Mouse (Mus musculus) CD8-positive naive resting alpha-beta T cell, adult 2 months (primary cell): ENCODE measurements around the gene Il18bp.

Source experiments
- DNase-seq, 2 experiments: peaks; one replicate each; pipeline ENCODE4 v3.0.0; 2022; ENCODE audit warnings: low read depth in 2 of 2, low spot score in 2 of 2

The Il18bp gene

GRCm38 (mm10) chr7:102006520-102006919, 12.0 kb downstream of the Il18bp start:
- DNase-seq: no peak

DNA sequence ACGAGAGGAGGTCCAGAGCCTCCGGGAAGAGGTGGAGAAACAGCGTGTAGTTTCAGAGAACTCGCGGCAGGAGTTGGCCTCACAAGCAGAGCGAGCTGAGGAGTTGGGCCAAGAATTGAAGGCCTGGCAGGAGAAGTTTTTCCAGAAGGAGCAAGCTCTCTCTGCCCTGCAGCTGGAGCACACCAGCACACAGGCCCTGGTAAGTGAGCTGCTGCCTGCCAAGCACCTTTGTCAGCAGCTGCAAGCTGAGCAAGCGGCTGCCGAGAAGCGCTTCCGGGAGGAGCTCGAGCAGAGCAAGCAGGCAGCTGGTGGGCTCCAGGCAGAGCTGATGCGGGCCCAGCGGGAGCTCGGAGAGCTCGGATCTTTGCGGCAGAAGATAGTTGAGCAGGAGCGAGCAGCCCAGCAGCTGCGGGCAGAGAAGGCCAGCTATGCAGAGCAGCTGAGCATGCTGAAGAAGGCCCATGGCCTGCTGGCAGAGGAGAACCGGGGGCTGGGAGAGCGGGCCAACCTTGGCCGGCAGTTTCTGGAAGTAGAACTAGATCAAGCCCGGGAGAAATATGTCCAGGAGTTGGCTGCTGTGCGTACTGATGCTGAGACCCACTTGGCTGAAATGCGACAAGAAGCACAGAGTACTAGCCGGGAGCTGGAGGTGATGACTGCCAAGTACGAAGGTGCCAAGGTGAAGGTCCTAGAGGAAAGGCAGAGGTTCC, 17.4 kb downstream of the Il18bp start:
- DNase-seq: no peak

DNA sequence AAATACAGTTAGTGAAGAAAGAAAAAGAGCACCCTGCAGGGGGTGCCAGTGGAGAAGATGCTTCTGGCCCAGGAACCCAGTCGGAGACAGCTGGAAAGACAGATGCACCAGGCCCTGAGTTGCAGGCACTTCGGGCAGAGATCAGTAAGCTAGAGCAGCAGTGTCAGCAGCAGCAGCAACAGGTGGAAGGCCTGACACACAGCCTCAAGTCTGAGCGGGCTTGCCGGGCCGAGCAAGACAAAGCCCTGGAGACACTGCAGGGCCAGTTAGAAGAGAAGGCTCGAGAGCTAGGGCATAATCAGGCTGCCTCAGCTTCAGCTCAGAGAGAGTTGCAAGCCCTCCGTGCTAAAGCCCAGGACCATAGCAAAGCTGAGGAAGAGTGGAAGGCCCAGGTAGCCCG, 18.2 kb downstream of the Il18bp start:
- no peak for DNase-seq

- DNase-seq: no peak
Measured at GRCm38 (mm10) chr7:101999461-102000151, 18.9 kb downstream of the Il18bp start.

- peak; percentile 46 to 67 for DNase-seq
Measured at GRCm38 (mm10) chr7:101998194-101998927, 20.1 kb downstream of the Il18bp start.

DNA sequence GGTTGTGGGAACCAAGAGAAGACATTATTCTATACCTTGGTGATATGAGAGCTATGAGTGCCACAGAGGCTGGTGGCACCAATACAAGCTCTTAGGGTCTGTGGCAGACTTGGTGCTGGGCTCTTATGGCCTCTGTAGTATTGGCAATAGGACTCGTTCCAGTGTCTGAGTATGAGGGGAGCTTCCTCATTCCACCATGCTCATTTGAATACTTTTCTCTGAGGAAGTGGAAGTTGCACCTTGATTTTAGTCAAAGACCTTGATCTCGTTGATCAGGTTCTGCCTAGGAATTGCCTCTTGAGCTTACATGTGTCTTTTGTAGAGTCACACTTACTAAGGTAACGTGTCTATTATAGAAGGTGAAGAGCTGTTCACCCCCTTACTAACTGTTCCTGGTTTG, 24.2 kb downstream of the Il18bp start:
- DNase-seq: no peak

- DNase-seq: no peak
Measured at GRCm38 (mm10) chr7:101985081-101985480, 33.4 kb downstream of the Il18bp start.

DNA sequence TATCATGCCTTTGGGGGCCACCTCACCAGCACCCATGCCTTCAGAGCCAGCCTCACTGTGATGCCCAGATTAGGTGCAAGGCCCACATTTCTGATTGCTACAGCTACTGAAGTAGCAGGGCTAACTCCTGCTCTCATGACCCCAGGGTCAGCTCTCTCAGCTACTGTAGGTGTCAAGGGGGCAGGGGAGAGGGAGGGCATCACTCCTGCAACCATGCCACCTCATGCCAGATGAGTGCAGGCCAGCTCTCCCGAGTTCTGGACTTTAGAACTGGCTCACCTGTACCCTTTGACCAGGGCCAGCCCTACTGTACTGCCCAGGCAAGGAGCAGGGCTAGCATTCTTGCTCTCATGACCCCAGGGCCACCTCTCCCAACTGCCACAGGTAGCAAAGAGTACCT, 35.8 kb downstream of the Il18bp start:
- DNase-seq: no peak

- DNase-seq: no peak
Measured at GRCm38 (mm10) chr7:101974505-101974904, 44.0 kb downstream of the Il18bp start.

DNA sequence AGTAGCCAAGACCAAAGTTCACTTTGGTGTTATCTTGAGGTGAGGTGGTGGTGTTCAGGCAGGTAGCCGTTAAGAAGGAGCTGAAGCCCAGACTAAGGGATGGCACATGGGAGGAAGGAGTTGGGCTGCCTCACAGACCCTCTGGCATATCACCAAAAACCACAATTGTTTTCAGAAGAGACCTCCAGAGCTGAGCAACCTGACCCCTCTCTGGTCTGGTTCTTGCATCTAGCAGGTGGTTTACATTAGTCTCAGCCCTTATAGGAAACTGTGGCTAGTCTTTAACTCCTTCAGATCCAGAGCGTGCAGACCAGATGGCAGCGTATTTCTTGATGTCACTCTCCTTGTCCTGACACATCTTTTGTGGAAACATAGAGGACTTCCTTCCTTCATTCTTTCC, 44.8 kb downstream of the Il18bp start:
- no peak for DNase-seq

DNA sequence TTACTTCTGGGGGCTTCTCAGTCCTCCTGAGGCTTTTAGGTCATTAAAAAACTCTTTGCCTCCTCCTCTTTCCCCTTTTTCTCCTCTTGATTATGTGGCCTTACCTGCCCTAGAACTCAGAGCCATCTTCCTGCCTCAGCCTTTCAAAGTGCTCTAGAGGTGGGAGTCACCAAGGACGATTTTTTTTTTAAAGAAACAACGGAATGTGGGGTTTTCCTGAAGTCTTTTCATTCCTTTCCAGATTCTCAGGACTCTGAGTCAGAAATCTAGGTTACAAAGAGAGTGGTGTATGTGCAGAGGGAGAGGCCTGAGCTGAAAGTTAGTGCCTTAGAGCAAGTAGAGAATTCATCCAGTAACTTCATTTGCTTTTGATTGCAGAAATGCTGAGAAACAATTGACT, 46.8 kb downstream of the Il18bp start:
- no peak for DNase-seq

- DNase-seq: peak; percentile 70 to 78
Measured at GRCm38 (mm10) chr7:101970821-101971461, 47.5 kb downstream of the Il18bp start.

DNA sequence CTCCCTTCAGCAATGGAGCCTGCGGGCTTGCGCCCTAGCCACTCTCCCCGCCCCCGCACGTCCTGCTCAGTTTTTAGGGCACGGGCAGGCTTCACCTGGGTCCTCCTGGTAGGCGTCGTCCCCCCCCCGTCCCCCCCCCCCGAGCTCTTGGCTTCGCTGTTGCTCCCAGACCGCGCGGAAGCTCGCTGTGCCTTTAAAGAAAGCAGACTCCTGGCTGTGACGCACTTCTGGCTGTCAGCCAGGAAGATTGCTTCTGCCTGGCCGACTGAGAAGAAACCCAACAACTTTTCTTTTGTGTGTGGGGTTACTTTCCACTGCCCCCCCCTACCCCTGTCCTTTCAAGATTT, 48.1 kb downstream of the Il18bp start:
- peak in 1 of 2 experiments; percentile 78 for DNase-seq

DNA sequence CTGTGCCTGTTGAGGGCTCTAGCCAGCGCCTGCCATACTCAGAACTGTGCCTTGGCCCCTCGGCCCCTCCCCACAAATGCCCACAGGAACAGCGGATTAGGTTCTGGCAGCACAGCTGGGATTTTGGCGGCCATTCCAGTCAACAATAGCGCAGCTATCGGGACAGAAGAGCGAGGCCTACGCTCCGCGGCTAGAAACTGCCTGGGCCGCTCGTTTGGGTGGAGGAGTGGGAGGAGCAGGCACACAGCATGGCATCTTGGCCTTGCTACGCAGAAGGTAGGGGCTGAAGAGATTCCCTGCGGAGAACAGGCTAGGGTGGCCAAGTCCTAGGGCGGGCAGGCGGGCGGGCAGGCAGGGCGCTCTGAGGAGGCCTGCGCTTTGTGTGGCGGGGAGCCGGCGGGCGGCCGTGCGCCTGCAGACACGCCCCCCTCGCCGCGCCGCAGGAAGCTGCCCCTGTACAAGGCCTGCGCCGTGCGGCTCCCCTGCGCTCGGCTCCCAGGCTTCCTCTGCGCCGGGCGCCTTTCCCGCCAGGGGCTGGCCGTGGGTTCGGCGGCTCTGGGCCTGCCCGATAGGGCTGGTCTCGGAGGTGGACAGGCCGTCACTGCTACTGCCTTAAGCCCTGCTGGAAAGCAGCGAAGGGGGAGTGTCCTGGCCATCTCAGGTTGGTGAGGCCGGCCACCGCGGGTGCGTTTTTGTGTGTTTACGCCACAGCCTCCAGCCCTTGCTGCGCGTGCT, 48.6 kb downstream of the Il18bp start:
- DNase-seq: peak; percentile 78 to 83

DNA sequence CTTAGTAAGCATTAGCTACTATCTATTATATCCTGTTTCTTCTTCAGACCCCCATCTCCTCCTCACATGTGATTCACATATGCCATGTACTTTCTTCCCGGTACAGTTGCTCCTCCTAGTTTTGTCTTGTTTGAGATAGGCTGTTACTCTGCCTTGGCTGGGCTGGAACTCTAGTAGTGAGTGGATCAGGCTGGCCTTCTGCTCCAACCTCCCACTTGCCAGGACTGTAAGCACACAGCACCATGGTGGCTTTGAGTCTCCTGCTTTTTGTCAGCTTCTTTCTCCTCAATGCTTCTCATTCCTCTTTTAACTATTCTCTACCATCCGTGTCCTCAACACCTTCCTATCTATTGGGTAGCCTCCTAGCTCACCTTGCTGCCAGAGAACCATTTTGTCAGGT, 49.7 kb downstream of the Il18bp start:
- DNase-seq: no peak

DNA sequence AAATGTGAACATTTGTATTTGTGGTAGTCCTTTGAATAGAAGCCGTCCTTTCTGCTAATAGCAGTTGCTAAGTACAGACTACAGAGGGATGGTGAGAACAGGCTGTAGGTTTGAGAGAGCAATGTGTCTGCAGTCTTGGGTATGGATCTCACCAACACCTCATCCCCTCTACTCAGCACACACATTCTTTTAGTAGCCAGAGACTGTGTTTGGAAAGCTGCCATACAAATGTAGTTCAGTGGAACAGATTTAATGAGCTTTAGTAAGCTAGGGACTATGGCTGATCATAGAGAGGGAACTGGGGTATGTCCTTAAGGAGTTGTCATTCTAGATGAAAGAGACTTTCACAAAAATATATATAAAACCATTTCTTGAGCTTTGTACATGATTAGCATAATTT, 51.2 kb downstream of the Il18bp start:
- DNase-seq: no peak

DNA sequence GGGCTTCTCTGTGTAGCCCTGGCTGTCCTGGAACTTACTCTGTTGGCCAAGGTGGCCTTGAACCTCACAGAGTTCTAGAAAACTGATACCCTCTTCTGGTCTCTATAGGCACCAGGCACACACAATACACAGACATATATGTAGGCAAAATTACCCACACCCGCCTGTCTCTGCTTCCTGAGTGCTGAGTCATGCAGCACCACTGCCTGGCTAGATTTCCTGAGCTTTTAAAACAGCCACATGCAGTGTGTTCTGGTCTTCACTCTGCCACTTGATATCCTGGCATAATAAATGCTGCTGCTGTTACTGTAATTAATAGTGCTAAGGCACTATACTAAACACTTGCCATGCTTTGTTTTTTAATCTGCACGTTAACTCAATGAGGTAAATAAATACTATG, 52.9 kb downstream of the Il18bp start:
- no peak for DNase-seq
